ENCODE assay signal across 24 mouse cellular contexts in genomic region chr4:150509026-150509712, GRCm38 (mm10).
DNase-seq lines count a peak whose midpoint lies in the region; ATAC-seq and TF ChIP-seq lines count a peak whose summit lies in the region.
"Had no signal": no experiment of that assay in that cellular context is flagged by ENCODE, and none has a peak within 500 bp of the region (broad histone marks: within the 10 kb centered on the region; RNA-seq: fewer than 3 reads in every experiment).

No protein-coding gene starts in this region.

- no peak for DNase-seq in layer of hippocampus, adult 2 months (ENCODE audit: low spot score in 2 of 2)
- no peak for DNase-seq in layer of hippocampus, adult 9-11 months
- peak; percentile 77 for DNase-seq in A20 (ENCODE audit: low read depth, low spot score)
- no peak for DNase-seq in gastrocnemius, adult 18-20 months (ENCODE audit: low spot score)
- no peak for DNase-seq in testis, postnatal 10 days (ENCODE audit: low spot score)
- DNase-seq: adrenal gland, postnatal 10 days; cerebellum, adult 11 months; cerebellum, postnatal 10 days; embryo, embryonic 11 days; gastrocnemius, postnatal 10 days; heart, adult 18-20 months; kidney, adult 2 months; liver, embryonic 13.5 days; lung, embryonic 14.5 days had no signal

- TF ChIP-seq POLR2A in bone marrow macrophage, adult 2 months (IDR thresholded peaks at IDR 0.05; ENCODE audit: borderline replicate concordance, low read depth, low read length), result no peak

- H3K27me3 ChIP-seq in intestine, embryonic 15.5 days (replicated peaks), result no peaks in the 10 kb centered on the region
- H3K27me3 ChIP-seq: forebrain, embryonic 13.5 days; heart, embryonic 13.5 days; liver, embryonic 13.5 days had no signal

- 79% methylated on average over 3 of the region's 3 CpGs for WGBS in intestine, embryonic 15.5 days

- H3K36me3 ChIP-seq in intestine, embryonic 15.5 days, result 0 out of 2 replicates have a peak, but pooled peaks cover 5% of the 10 kb centered on the region

- peaks cover 37% of the 10 kb centered on the region for H3K4me1 ChIP-seq in bone marrow macrophage, adult 2 months (ENCODE audit: control insufficient read depth, insufficient read depth, low read length)
- H3K4me1 ChIP-seq in intestine, embryonic 15.5 days (replicated peaks), result no peaks in the 10 kb centered on the region
- H3K4me1 ChIP-seq: forebrain, embryonic 13.5 days; midbrain, embryonic 10.5 days had no signal

- no peak overlapping the region for H3K9ac ChIP-seq in intestine, embryonic 15.5 days
- H3K9ac ChIP-seq: forebrain, embryonic 13.5 days; heart, embryonic 13.5 days; hindbrain, embryonic 14.5 days; liver, embryonic 13.5 days; lung, embryonic 14.5 days had no signal

- no peak for TF ChIP-seq CTCF in layer of hippocampus, adult 2 months (conservative IDR thresholded peaks at IDR 0.05)
- TF ChIP-seq CTCF in bone marrow macrophage, adult 2 months (IDR thresholded peaks at IDR 0.05; ENCODE audit: low read depth, low read length), result no peak

- H3K4me3 ChIP-seq in layer of hippocampus, adult 2 months, result no peak overlapping the region
- no peak overlapping the region for H3K4me3 ChIP-seq in bone marrow macrophage, adult 2 months (ENCODE audit: insufficient read depth, low read length)
- H3K4me3 ChIP-seq in intestine, embryonic 15.5 days (replicated peaks), result no peak overlapping the region
- H3K4me3 ChIP-seq: forebrain, embryonic 13.5 days; heart, embryonic 13.5 days; liver, embryonic 13.5 days; midbrain, embryonic 10.5 days had no signal

- ATAC-seq in megakaryocyte, adult 5-6 weeks (ENCODE audit: poor library complexity, severe bottlenecking), result peak; percentile 91
- no peak for ATAC-seq in intestine, embryonic 15.5 days
- ATAC-seq: activated CD4-positive, CD25-positive, alpha-beta regulatory T cell, adult 4 months; forebrain, embryonic 13.5 days; inflammation-experienced regulatory T-cells, adult 6 months had no signal

- peak overlapping the region; percentile 55 for H3K27ac ChIP-seq in layer of hippocampus, adult 2 months
- peak overlapping the region; percentile 45 for H3K27ac ChIP-seq in bone marrow macrophage, adult 2 months (ENCODE audit: insufficient read depth, low read depth, low read length)
- H3K27ac ChIP-seq in intestine, embryonic 15.5 days, result no peak overlapping the region
- H3K27ac ChIP-seq: forebrain, embryonic 13.5 days; heart, embryonic 13.5 days; hindbrain, embryonic 14.5 days; kidney, postnatal 0 days; liver, embryonic 13.5 days; midbrain, embryonic 10.5 days had no signal

- H3K4me2 ChIP-seq in intestine, embryonic 15.5 days (replicated peaks), result no peak overlapping the region
- H3K4me2 ChIP-seq: forebrain, embryonic 13.5 days; heart, embryonic 13.5 days; hindbrain, embryonic 14.5 days; liver, embryonic 13.5 days; lung, embryonic 14.5 days had no signal

- no peaks in the 10 kb centered on the region for H3K9me3 ChIP-seq in intestine, embryonic 15.5 days
- H3K9me3 ChIP-seq: forebrain, embryonic 13.5 days; heart, embryonic 13.5 days; liver, embryonic 13.5 days; midbrain, embryonic 10.5 days had no signal
